Comparison of ENCODE assay signal across 29 mouse cellular contexts in genomic region chr8:123635671-123636070, GRCm38 (mm10). TPM values are rescaled to one million over a fixed set of nuclear protein-coding genes. Genes with fewer than 3 reads are reported as not detected.
DNase-seq lines count a peak whose midpoint lies in the region; ATAC-seq and TF ChIP-seq lines count a peak whose summit lies in the region.
"Had no signal": no experiment of that assay in that cellular context is flagged by ENCODE, and none has a peak within 500 bp of the region (broad histone marks: within the 10 kb centered on the region; RNA-seq: fewer than 3 reads in every experiment).

No protein-coding gene starts in this region.

- TF ChIP-seq CTCF in ES-Bruce4 (IDR thresholded peaks at IDR 0.05; ENCODE audit: low read depth, low read length) = no peak

- H3K9ac ChIP-seq in heart, embryonic 12.5 days = no peak overlapping the region
- H3K9ac ChIP-seq in ES-Bruce4 (ENCODE audit: low read depth, poor library complexity, severe bottlenecking) = no peak overlapping the region
- H3K9ac ChIP-seq: embryonic facial prominence, embryonic 13.5 days; forebrain, embryonic 12.5 days; forebrain, embryonic 15.5 days; heart, embryonic 15.5 days; hindbrain, embryonic 13.5 days; intestine, embryonic 15.5 days had no signal

- H3K4me1 ChIP-seq in heart, embryonic 12.5 days (replicated peaks) = peaks cover 4% of the 10 kb centered on the region; the same call in 1 of the 2 replicates
- H3K4me1 ChIP-seq in ES-Bruce4 (ENCODE audit: control insufficient read depth, insufficient read depth, low read length) = no peaks in the 10 kb centered on the region
- H3K4me1 ChIP-seq: forebrain, embryonic 12.5 days; forebrain, embryonic 15.5 days had no signal

- H3K36me3 ChIP-seq in heart, embryonic 12.5 days = no peaks in the 10 kb centered on the region
- H3K36me3 ChIP-seq in ES-Bruce4 (ENCODE audit: control insufficient read depth, insufficient read depth, low read length, poor library complexity, severe bottlenecking) = no peaks in the 10 kb centered on the region
- H3K36me3 ChIP-seq: embryonic facial prominence, embryonic 10.5 days; embryonic facial prominence, embryonic 13.5 days; forebrain, embryonic 12.5 days; forebrain, embryonic 15.5 days; heart, embryonic 15.5 days; hindbrain, embryonic 10.5 days; hindbrain, embryonic 13.5 days; intestine, embryonic 15.5 days had no signal

- no peak overlapping the region for H3K4me3 ChIP-seq in heart, embryonic 12.5 days
- peak overlapping the region; percentile 37 for H3K4me3 ChIP-seq in ES-Bruce4 (ENCODE audit: low read depth, low read length)
- H3K4me3 ChIP-seq: embryonic facial prominence, embryonic 10.5 days; embryonic facial prominence, embryonic 13.5 days; erythroblast, embryonic 14.5 days; forebrain, embryonic 12.5 days; forebrain, embryonic 15.5 days; heart, embryonic 15.5 days; hindbrain, embryonic 10.5 days; hindbrain, embryonic 13.5 days; intestine, embryonic 15.5 days had no signal

- no peak overlapping the region for H3K27ac ChIP-seq in heart, embryonic 12.5 days (ENCODE audit: poor library complexity, severe bottlenecking)
- no peak overlapping the region for H3K27ac ChIP-seq in ES-Bruce4 (ENCODE audit: insufficient read depth, low read length)
- H3K27ac ChIP-seq: embryonic facial prominence, embryonic 10.5 days; embryonic facial prominence, embryonic 13.5 days; forebrain, embryonic 12.5 days; forebrain, embryonic 15.5 days; heart, embryonic 15.5 days; hindbrain, embryonic 10.5 days; hindbrain, embryonic 13.5 days; intestine, embryonic 15.5 days had no signal

- no peak for ATAC-seq in heart, embryonic 12.5 days (ENCODE audit: insufficient number of reproducible peaks, low FRiP score)
- ATAC-seq: forebrain, embryonic 15.5 days; hindbrain, embryonic 16.5 days; intestine, embryonic 15.5 days had no signal

- 66% methylated on average over 11 of the region's 11 CpGs for WGBS in heart, embryonic 12.5 days

- TF ChIP-seq POLR2A in ES-Bruce4 (IDR thresholded peaks at IDR 0.05; ENCODE audit: insufficient read depth, low read length) = no peak

- DNase-seq in heart, adult 11 months = peak; percentile 93
- DNase-seq in adipocyte (ENCODE audit: low spot score) = peak; percentile 69
- peak; percentile 31 for DNase-seq in yolk sac, embryonic 10.5 days (ENCODE audit: low spot score)
- no peak for DNase-seq in frontal cortex, postnatal 36 days (ENCODE audit: low spot score in 2 of 2)
- no peak for DNase-seq in adrenal gland, adult 8-10 months
- DNase-seq: adrenal gland, adult 2 months; adrenal gland, postnatal 25 days; B cell, adult 2 months; cerebellum, adult 11-12 months; cerebellum, adult 8-10 months; cerebellum, postnatal 10 days; cerebellum, postnatal 36 days; embryo, embryonic 11 days; gastrocnemius, postnatal 10 days; gastrocnemius, postnatal 36 days had no signal

- H3K27me3 ChIP-seq in heart, embryonic 12.5 days (replicated peaks) = 0 out of 2 replicates have a peak, but pooled peaks cover 3% of the 10 kb centered on the region
- no peaks in the 10 kb centered on the region for H3K27me3 ChIP-seq in ES-Bruce4 (ENCODE audit: control insufficient read depth, insufficient read depth, low read length, poor library complexity, severe bottlenecking)
- H3K27me3 ChIP-seq: embryonic facial prominence, embryonic 13.5 days; forebrain, embryonic 15.5 days; heart, embryonic 15.5 days; intestine, embryonic 15.5 days had no signal

- no peaks in the 10 kb centered on the region for H3K9me3 ChIP-seq in heart, embryonic 12.5 days (replicated peaks)
- H3K9me3 ChIP-seq in ES-Bruce4 (replicated peaks; ENCODE audit: control insufficient read depth, insufficient read depth, low read length, poor library complexity, severe bottlenecking) = peaks cover 5% of the 10 kb centered on the region
- H3K9me3 ChIP-seq: embryonic facial prominence, embryonic 10.5 days; embryonic facial prominence, embryonic 13.5 days; forebrain, embryonic 12.5 days; forebrain, embryonic 15.5 days; heart, embryonic 15.5 days; hindbrain, embryonic 10.5 days; hindbrain, embryonic 13.5 days; intestine, embryonic 15.5 days had no signal

- no peak for TF ChIP-seq EP300 in ES-Bruce4 (IDR thresholded peaks at IDR 0.05; ENCODE audit: insufficient read depth, low read depth, low read length)

- H3K4me2 ChIP-seq in heart, embryonic 12.5 days = no peak overlapping the region
- H3K4me2 ChIP-seq: embryonic facial prominence, embryonic 13.5 days; forebrain, embryonic 12.5 days; forebrain, embryonic 15.5 days; heart, embryonic 11.5 days; heart, embryonic 15.5 days; hindbrain, embryonic 13.5 days; intestine, embryonic 15.5 days had no signal

RNA-seq across cellular contexts. Expression of gene Rhou, which starts 18.1 kb away (rescaled TPM):
- polyA plus RNA-seq in heart, embryonic 12.5 days (2016; fragmentation: Nextera tagmentation; extraction: Ambion mirVana) = 10.7 and 13.4 TPM in 2 replicates
- 60.3 and 60.7 TPM in 2 replicates for polyA plus RNA-seq in ES-Bruce4 (2011; ENCODE audit: insufficient read depth, insufficient read length, low read depth, missing spikeins)
- 10 to 100 TPM; 32.7 to 40.0 (median 35.4) TPM for total RNA-seq in adrenal gland, adult 8-10 months (2022)
- total RNA-seq: MEL had no signal
- polyA plus RNA-seq: erythroblast, embryonic 14.5 days had no signal

Comparison
In these comparisons a context has a peak if more than half of its experiments do, and no peak if none do; other contexts are left out.
1. DNase-seq: peak in heart, adult 11 months (single experiment), adipocyte (single experiment) and yolk sac, embryonic 10.5 days (single experiment); none in frontal cortex, postnatal 36 days (0 of 2) and adrenal gland, adult 8-10 months (single experiment).